Mouse (Mus musculus) erythroblast, embryonic 14.5 days (primary cell): Measurements from ENCODE around the gene Gm27021. TPM values are rescaled to one million over a fixed set of nuclear protein-coding genes. Genes with fewer than 3 reads are reported as not detected.

Experiments
- H3K27me3 ChIP-seq: 2 replicates; pipeline ENCODE4 v1.6.1; 2012; ENCODE audit warnings: inconsistent platforms; ENCODE audit not compliant: control insufficient read depth
- H3K36me3 ChIP-seq: 2 replicates; pipeline ENCODE4 v1.6.1; 2012; ENCODE audit warnings: mild to moderate bottlenecking, inconsistent platforms; ENCODE audit not compliant: control insufficient read depth
- H3K4me1 ChIP-seq: 2 replicates; pipeline ENCODE4 v1.6.1; 2012; ENCODE audit warnings: inconsistent platforms; ENCODE audit not compliant: control insufficient read depth
- H3K4me3 ChIP-seq: replicated peaks from 2 replicates; pipeline ENCODE3; 2012; ENCODE audit warnings: moderate library complexity, mild to moderate bottlenecking, inconsistent platforms
- H3K9me3 ChIP-seq: 2 replicates; pipeline ENCODE4 v1.6.1; 2012; ENCODE audit warnings: low read length, inconsistent platforms, mixed read lengths; ENCODE audit not compliant: control insufficient read depth
- GATA1 ChIP-seq: IDR thresholded peaks from 2 replicates; pipeline ENCODE4 v1.6.1; 2012; ENCODE audit warnings: low read length, inconsistent platforms, mixed read lengths
- TAL1 ChIP-seq: IDR thresholded peaks from 3 replicates; pipeline ENCODE4 v1.6.1; 2012; ENCODE audit warnings: low read length, inconsistent platforms, mixed read lengths
- polyA plus RNA-seq: library from polyadenylated mRNA; stranded (reverse); fragments of >175 nt; gene quantifications from 2 replicates; pipeline ENCODE4 v1.2.3, GENCODE M21; 2012

Gm27021 gene
- polyA plus RNA-seq, 1 experiment = 0.74 TPM

DNA sequence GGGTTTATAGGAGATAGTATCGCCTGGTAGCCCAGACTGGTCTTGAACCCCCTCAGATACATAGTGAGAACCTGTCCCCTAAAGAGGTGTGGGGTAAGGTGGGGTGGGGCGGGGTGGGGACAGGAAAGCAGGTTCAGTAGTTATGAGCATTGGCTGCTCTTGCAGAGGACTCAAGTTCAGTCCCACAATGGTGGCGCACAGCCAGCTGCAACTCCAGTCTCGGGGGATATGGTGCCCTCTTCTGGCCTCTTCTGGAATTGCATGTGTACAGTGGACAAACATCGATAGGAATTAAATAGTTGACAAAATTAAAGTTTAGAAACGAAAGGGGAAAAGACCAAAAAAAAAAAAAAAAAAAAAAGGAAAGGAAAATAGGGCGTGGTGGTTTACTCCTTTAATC, 68.4 kb downstream of the Gm27021 start:
- Histone ChIP-seq H3K4me3 (no peak overlapping the region), H3K27me3 (peaks cover 8% of the 10 kb centered on the region), H3K36me3 (no peaks in the 10 kb centered on the region), H3K9me3 (peaks cover 11% of the 10 kb centered on the region), H3K4me1 (peaks cover 2% of the 10 kb centered on the region; the same call in 1 of the 2 replicates)
- TF ChIP-seq TAL1 = no peak
- no peak for TF ChIP-seq GATA1

DNA sequence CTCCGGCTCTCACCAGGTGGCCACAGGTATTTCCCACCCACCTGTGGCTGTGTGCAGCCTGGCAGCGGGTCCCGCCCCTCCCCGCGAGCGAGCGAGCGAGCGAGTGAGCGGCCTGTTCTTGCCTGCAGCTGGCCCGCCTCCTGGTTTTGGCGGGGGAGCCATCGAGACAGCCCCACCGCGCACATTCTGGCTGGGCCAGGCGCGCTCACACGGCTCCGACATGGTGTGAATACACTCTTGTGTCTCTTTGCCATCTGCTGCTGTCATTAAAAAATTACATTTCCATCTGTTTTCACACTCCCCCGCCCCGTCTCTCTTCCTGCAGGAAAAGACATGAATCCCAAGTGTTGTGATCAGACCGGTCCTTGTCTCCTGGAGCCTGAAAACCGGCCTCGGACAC, 69.3 kb downstream of the Gm27021 start:
- Histone ChIP-seq H3K4me1 (peaks cover 2% of the 10 kb centered on the region; the same call in 1 of the 2 replicates), H3K4me3 (no peak overlapping the region), H3K27me3 (peaks cover 8% of the 10 kb centered on the region), H3K9me3 (peaks cover 13% of the 10 kb centered on the region), H3K36me3 (no peaks in the 10 kb centered on the region)
- TF ChIP-seq TAL1 (no peak), GATA1 (no peak)

DNA sequence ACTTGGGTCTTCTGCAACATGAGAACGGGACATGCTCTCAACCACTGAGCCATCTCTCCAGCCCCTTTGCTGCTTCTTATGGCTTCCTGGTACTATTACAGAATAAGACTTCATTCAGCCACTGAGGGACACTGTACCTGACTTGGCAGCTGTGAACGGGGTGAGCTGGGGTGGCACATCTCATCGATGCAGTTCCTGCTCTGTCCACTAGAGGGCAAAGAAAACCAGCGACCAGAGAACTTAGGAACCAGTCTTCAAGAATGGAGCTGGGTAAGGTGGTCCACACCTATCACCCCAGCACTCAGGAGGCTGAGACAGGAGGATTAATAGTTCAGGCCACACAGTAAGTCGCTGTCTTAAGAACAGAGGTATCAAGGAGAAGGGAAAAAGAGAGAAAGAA, 71.9 kb downstream of the Gm27021 start:
- H3K36me3 ChIP-seq = no peaks in the 10 kb centered on the region
- peaks cover 8% of the 10 kb centered on the region for H3K27me3 ChIP-seq
- H3K9me3 ChIP-seq = peaks cover 5% of the 10 kb centered on the region
- no peak overlapping the region for H3K4me3 ChIP-seq
- peaks cover 2% of the 10 kb centered on the region for H3K4me1 ChIP-seq
- TF ChIP-seq GATA1 = no peak

DNA sequence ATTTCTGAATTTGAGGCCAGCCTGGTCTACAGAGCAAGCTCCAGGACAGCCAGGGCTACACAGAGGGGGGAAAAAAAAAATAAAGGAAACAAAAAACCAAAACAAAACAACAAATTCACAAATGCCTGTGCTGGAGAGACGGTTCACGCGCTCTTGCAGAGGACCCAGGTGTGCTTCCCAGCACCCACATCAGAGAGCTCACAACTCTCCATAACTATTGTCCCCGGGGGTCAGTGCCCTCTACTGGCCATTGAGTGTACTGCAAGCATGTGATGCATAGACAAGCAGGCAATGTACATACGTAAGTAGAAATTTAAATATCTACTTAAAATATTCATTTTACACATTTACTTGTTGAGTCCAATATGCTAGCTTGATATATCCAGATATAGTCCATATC, 73.3 kb downstream of the Gm27021 start:
- Histone ChIP-seq H3K4me1 (peaks cover 9% of the 10 kb centered on the region), H3K9me3 (peaks cover 4% of the 10 kb centered on the region), H3K36me3 (no peaks in the 10 kb centered on the region), H3K4me3 (no peak overlapping the region), H3K27me3 (peaks cover 8% of the 10 kb centered on the region)
- TF ChIP-seq GATA1 (no peak), TAL1 (no peak)

DNA sequence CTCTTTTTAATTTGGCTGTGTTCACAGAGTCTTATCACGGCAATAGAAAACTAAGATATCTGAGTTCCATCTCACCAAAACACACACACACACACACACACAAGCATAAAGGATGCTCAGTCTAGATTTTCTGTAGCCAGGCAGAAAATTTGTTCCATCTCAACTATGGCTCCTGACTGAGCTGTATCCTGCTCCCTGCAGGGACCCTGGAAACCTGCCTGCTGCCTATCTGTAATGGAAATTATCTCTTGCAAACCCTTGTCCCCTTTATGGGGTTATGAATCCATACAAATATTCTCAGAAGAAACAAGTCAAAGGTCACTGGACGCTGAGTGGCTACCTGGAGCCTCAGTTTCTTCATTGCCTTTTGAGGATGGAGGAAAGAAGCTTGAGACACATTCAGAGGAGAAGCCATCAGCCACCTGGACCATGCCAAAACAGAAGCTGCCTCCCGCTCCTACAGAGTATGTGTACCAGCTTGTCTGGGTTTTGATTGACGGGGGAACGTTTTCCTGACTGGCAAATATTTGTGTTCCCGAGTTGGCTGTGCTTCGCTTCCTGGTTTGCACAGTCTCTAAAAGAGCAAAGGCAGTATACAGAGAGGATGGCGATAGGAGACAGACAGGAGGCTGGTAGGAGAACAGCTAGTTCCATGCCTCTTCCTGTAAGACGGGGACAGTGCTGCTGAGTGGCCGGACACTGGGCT, 76.1 kb downstream of the Gm27021 start:
- peaks cover 33% of the 10 kb centered on the region for H3K4me1 ChIP-seq
- TF ChIP-seq TAL1 (no peak), GATA1 (no peak)
- peaks cover 4% of the 10 kb centered on the region for H3K9me3 ChIP-seq
- H3K4me3 ChIP-seq = no peak overlapping the region
- H3K36me3 ChIP-seq = peaks cover 10% of the 10 kb centered on the region
- H3K27me3 ChIP-seq = no peaks in the 10 kb centered on the region; the same call in none of the 2 replicates

DNA sequence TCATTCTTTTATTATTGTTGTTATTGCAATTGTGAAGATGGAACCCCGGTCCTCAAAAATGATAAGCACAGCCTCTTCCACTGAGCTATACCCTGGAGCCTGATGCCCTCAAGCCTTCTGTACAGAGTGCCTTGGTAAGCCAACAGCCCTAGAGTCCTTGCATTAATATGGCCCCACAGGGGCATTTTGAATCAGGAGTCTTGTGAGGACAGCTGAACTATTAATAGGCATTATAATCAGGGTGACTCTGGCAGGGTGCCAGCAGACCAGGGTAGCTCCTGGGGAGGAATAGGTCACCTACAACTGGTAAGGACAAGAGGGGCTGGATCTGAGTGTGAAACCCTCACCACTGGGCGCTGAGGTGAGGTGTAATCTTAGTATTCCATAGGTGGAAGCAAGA, 78.0 kb downstream of the Gm27021 start:
- Histone ChIP-seq H3K4me1 (peaks cover 39% of the 10 kb centered on the region), H3K27me3 (no peaks in the 10 kb centered on the region; the same call in 1 of the 2 replicates), H3K36me3 (peaks cover 27% of the 10 kb centered on the region), H3K4me3 (peak overlapping the region; percentile 97), H3K9me3 (peaks cover 4% of the 10 kb centered on the region)
- TF ChIP-seq TAL1 = no peak
- no peak for TF ChIP-seq GATA1

DNA sequence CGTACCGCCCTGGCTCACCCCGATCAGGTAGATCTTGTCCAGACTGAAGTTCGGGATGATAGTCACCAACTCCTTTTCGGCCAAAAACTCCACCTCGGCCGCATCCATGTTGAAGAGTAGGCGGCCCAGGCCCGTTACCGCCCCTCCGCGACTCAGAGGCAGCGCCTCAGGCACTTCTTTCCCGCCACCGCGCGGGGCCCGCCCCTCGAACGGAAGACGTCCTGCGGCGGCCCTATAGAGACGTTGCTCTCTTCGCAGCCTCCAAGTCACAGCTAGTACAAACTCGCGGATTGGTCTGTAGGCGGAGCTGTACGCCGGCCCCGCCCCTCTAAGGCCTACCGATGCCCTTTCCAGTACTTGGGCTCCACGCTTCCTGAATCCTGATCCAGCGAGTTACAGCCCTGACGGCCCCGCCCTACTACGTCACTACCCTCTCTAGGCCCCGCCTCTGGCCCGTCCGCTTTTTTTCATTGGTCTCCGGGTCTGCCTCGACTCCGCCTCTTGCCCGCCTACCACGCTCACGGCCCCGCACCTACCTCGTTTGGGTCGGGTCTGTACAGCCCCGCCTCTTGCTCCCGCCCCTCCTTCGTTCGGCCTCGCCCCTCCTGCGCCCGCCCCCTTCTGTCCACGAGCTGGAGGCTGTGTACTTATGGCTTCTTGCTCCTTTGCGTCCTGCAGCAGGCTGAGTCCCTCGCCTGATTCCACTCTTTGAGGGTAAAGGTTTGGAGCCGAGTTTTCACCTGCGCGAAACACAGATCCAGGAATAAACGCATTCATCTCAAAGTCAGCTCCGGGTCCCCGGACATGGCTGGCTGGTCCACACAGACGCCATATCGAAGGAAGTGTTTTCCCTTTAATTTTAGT, 78.7 kb downstream of the Gm27021 start, which contains the start of gene Gins2:
TSS of gene Gins2 (minus strand) at position 397 of the 864 bp plus-strand sequence.
- H3K4me3 ChIP-seq = peak within 1 kb of the TSS; percentile 97
- no peaks in the 10 kb centered on the region for H3K9me3 ChIP-seq
- H3K36me3 ChIP-seq = peaks cover 35% of the 10 kb centered on the region
- TF ChIP-seq TAL1 (no peak), GATA1 (no peak)
- peaks cover 43% of the 10 kb centered on the region for H3K4me1 ChIP-seq
- H3K27me3 ChIP-seq = no peaks in the 10 kb centered on the region; the same call in 1 of the 2 replicates

DNA sequence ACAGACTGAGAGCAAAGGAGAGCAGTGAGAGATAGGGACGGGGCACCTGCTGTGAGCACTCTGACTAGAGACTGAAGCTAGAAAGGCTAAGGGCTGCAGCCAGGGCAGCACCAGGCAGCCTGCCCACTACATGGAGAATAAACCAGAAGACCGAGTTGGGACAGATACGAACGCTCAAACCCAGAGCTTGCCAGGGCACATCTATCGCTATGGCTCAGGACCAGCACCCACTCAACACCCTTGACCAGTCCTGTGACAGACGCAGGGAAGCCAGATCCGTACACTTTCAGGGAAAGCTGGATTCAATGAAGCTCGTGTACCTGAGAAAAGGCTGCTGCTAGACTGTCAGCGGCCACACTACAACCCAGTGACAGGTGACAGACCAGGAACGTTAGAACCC, 82.4 kb downstream of the Gm27021 start:
- peaks cover 66% of the 10 kb centered on the region for H3K36me3 ChIP-seq

DNA sequence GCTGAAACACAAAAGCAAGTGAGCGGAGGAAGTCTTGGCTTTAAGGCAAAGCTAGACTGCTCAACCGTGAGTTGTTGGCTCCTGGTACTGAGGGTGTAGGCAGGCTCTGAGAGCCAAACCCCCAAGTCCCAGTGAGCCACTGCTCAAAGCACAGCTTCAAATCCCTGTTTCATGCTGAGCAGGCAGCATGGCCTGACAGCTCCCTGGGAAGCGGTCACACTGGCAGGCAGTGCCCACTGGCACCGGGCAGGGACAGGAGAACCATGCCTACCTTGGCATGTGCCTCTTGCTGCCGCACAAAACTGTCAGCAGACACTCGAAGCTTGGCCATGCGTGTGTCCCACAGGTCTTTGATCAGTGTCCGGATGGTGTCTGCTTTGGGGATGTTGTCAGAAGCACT, 86.1 kb downstream of the Gm27021 start:
- Histone ChIP-seq H3K9me3 (peaks cover 15% of the 10 kb centered on the region), H3K27me3 (no peaks in the 10 kb centered on the region; the same call in 1 of the 2 replicates), H3K4me1 (peaks cover 22% of the 10 kb centered on the region), H3K36me3 (peaks cover 94% of the 10 kb centered on the region), H3K4me3 (no peak overlapping the region)
- TF ChIP-seq TAL1 = no peak
- TF ChIP-seq GATA1 = no peak

More for the DNA sequence above, 82.4 kb downstream of the Gm27021 start:
- H3K4me3 ChIP-seq = no peak overlapping the region
- peaks cover 53% of the 10 kb centered on the region for H3K4me1 ChIP-seq
- H3K27me3 ChIP-seq = no peaks in the 10 kb centered on the region
- H3K9me3 ChIP-seq = no peaks in the 10 kb centered on the region
- TF ChIP-seq GATA1 = no peak
- TF ChIP-seq TAL1 = no peak
